Mouse (Mus musculus) T-helper 1 cell (primary cell): ENCODE results near the gene Psmc3.

Experiments
- in situ Hi-C: fragments of 300-600 bp; cut with MboI, MseI; formaldehyde crosslinking; loops from one replicate; pipeline ENCODE4 v1.15.1; 2025; ENCODE audit warnings: high pct_unique_total_duplicates

The Psmc3 gene

GRCm38 (mm10) chr2:91080784-91081513 is 27.1 kb downstream of the Psmc3 start:
- in situ Hi-C loops, result no loop called here

GRCm38 (mm10) chr2:91081775-91082695 is 28.2 kb downstream of the Psmc3 start, which contains the start of gene Spi1:
Gene Spi1, plus strand, starts transcription at chr2:91082390.
- in situ Hi-C loops, result no loop called here

- in situ Hi-C loops, result no loop called here
Measured at GRCm38 (mm10) chr2:91082844-91083243, 29.0 kb downstream of the Psmc3 start.

- in situ Hi-C loops, result no loop called here
Measured at GRCm38 (mm10) chr2:91083366-91083940, 29.6 kb downstream of the Psmc3 start.

GRCm38 (mm10) chr2:91084179-91084820 is 30.5 kb downstream of the Psmc3 start:
- in situ Hi-C loops, result no loop called here

GRCm38 (mm10) chr2:91085494-91086391 is 31.9 kb downstream of the Psmc3 start:
- in situ Hi-C loops, result no loop called here

- in situ Hi-C loops, result no loop called here
Measured at GRCm38 (mm10) chr2:91086392-91087237, 32.8 kb downstream of the Psmc3 start.

GRCm38 (mm10) chr2:91087453-91087852 is 33.6 kb downstream of the Psmc3 start:
- in situ Hi-C loops, result no loop called here

- in situ Hi-C loops, result no loop called here
Measured at GRCm38 (mm10) chr2:91088987-91089386, 35.2 kb downstream of the Psmc3 start.

- in situ Hi-C loops, result no loop called here
Measured at GRCm38 (mm10) chr2:91090208-91090607, 36.4 kb downstream of the Psmc3 start.

- in situ Hi-C loops, result no loop called here
Measured at GRCm38 (mm10) chr2:91090827-91091226, 37.0 kb downstream of the Psmc3 start.

GRCm38 (mm10) chr2:91096524-91096923 is 42.7 kb downstream of the Psmc3 start:
- in situ Hi-C loops, result loop anchor here (5.0 kb wide), 2 partner anchors 34 to 59 kb away; partner anchors contain the start of gene Rapsn

- in situ Hi-C loops, result loop anchor here (5.0 kb wide), 2 partner anchors 35 to 60 kb away; partner anchors contain the start of gene Rapsn
Measured at GRCm38 (mm10) chr2:91097015-91097414, 43.2 kb downstream of the Psmc3 start.

GRCm38 (mm10) chr2:91098156-91098555 is 44.3 kb downstream of the Psmc3 start:
- in situ Hi-C loops, result loop anchor here (5.0 kb wide), 2 partner anchors 36 to 61 kb away; partner anchors contain the start of gene Rapsn

- in situ Hi-C loops, result no loop called here
Measured at GRCm38 (mm10) chr2:91101124-91101740, 47.4 kb downstream of the Psmc3 start.

GRCm38 (mm10) chr2:91108156-91108555 is 54.3 kb downstream of the Psmc3 start:
- in situ Hi-C loops, result no loop called here

- in situ Hi-C loops, result no loop called here
Measured at GRCm38 (mm10) chr2:91109241-91109640, 55.4 kb downstream of the Psmc3 start.

GRCm38 (mm10) chr2:91109807-91110385 is 56.1 kb downstream of the Psmc3 start:
- in situ Hi-C loops, result loop anchor here (10.0 kb wide), 1 partner anchor 375 kb away; no protein-coding TSS in a partner anchor
